Mouse (Mus musculus): Measurements from ENCODE around the gene Tma7. TPM values are rescaled to one million over a fixed set of nuclear protein-coding genes. Genes with fewer than 3 reads are reported as not detected.

Gene Tma7
- polyA plus RNA-seq, 1 experiment from 2014 or later, result 616 TPM

DNA sequence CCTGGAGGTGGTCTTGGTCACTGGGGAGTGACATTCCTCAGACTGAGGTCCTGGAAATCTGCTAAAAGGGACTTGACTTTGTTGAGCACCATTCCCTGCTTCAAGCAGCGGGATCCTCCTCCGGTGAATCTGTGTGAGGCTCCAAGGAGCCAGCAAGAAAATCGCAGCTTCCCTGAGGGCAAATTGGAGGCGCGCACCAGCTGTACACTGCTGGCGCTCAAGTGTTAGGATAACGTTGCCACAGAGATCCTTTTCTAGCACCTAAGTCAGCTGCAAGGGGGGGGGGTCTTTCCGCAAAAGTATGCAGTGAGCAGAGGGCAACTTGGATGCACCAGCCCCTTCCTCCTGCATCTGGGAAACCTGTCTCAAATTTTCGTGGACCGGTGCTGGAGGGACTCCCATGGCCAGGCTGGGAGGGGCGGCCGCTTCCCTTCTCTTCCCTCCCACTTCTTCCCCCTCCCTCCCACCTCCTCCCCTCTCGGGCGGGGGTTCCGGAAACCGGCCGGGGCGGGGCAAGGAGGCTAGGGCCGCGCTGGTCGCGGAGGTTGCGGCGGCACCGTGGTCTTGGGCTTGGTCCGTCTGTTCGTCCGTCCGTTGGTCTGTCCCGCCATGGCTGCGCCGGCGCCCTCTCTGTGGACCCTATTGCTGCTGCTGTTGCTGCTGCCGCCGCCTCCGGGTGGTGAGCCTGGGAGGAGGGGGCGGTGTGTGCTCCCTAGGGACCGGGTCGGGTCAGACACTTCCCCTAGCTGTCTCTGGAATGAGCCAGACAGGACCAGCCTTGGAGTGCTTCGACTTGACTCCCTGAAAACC is 44.1 kb downstream of the Tma7 start, which contains the start of gene Shisa5:
TSS of gene Shisa5 (plus strand) at position 480 of the 810 bp plus-strand sequence.
- Histone ChIP-seq H3K27ac (peak within 1 kb of the TSS; percentile 89), H3K27me3 (no peaks in the 10 kb centered on the region), H3K9ac (peak within 1 kb of the TSS; percentile 79), H3K9me3 (replicated peaks) (no peaks in the 10 kb centered on the region), H3K4me3 (replicated peaks) (peak within 1 kb of the TSS; percentile 81), H3K36me3 (no peaks in the 10 kb centered on the region), H3K4me2 (peak within 1 kb of the TSS; percentile 84), H3K4me1 (peaks cover 34% of the 10 kb centered on the region)
- ATAC-seq (replicated peaks; ENCODE audit: low FRiP score), result peak; percentile 93
- WGBS, result under 1% methylated on average over 40 of the region's 40 CpGs

DNA sequence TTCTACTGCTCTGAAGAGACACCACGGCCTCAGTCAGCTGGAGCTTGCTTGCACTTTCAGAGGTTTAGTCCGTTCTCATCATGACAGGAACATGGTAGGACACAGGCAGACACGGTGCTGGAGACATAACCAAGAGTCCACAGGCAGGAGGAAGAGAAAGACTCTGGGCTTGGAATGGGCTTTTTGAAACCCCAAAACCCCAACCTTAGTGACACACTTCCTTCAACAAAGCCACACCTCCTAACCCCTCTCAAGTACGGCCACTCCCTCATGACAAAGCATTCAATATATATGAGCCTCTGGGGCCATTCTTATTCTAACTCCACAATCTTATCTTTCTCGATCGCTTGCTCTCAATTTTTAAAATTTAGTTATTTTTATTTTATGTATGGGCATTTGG is 50.0 kb downstream of the Tma7 start:
- no peak overlapping the region for H3K9ac ChIP-seq
- no peak for ATAC-seq (replicated peaks; ENCODE audit: low FRiP score)
- H3K27me3 ChIP-seq, result no peaks in the 10 kb centered on the region
- H3K4me1 ChIP-seq, result no peaks in the 10 kb centered on the region
- H3K4me3 ChIP-seq (replicated peaks), result no peak overlapping the region
- H3K9me3 ChIP-seq (replicated peaks), result no peaks in the 10 kb centered on the region
- WGBS, result 75% methylated on average over 6 of the region's 6 CpGs
- H3K4me2 ChIP-seq, result no peak overlapping the region
- H3K36me3 ChIP-seq, result no peaks in the 10 kb centered on the region
- no peak overlapping the region for H3K27ac ChIP-seq

GRCm38 (mm10) chr9:109031686-109032085 is 50.7 kb downstream of the Tma7 start:
- Histone ChIP-seq H3K4me3 (replicated peaks) (no peak overlapping the region), H3K4me1 (no peaks in the 10 kb centered on the region), H3K36me3 (no peaks in the 10 kb centered on the region), H3K9me3 (replicated peaks) (no peaks in the 10 kb centered on the region), H3K9ac (no peak overlapping the region), H3K27me3 (no peaks in the 10 kb centered on the region), H3K27ac (no peak overlapping the region), H3K4me2 (no peak overlapping the region)
- WGBS, result 78% methylated on average over 8 of the region's 8 CpGs
- ATAC-seq (replicated peaks; ENCODE audit: low FRiP score), result no peak

- WGBS, result 92% methylated on average over 7 of the region's 7 CpGs
- H3K27ac ChIP-seq, result no peak overlapping the region
- ATAC-seq (replicated peaks; ENCODE audit: low FRiP score), result no peak
- H3K4me1 ChIP-seq, result no peaks in the 10 kb centered on the region
- H3K4me2 ChIP-seq, result no peak overlapping the region
- H3K27me3 ChIP-seq, result no peaks in the 10 kb centered on the region
- no peaks in the 10 kb centered on the region for H3K36me3 ChIP-seq
- H3K4me3 ChIP-seq (replicated peaks), result no peak overlapping the region
- H3K9ac ChIP-seq, result no peak overlapping the region
- H3K9me3 ChIP-seq (replicated peaks), result no peaks in the 10 kb centered on the region
These were observed 51.4 kb downstream of the Tma7 start for GRCm38 (mm10) chr9:109031001-109031400.

GRCm38 (mm10) chr9:109030312-109030711 is 52.1 kb downstream of the Tma7 start:
- Histone ChIP-seq H3K36me3 (no peaks in the 10 kb centered on the region), H3K4me3 (replicated peaks) (no peak overlapping the region), H3K27me3 (no peaks in the 10 kb centered on the region), H3K27ac (no peak overlapping the region), H3K9me3 (replicated peaks) (no peaks in the 10 kb centered on the region), H3K4me2 (no peak overlapping the region), H3K4me1 (no peaks in the 10 kb centered on the region), H3K9ac (no peak overlapping the region)
- 71% methylated on average over 3 of the region's 3 CpGs for WGBS
- ATAC-seq (replicated peaks; ENCODE audit: low FRiP score), result no peak

DNA sequence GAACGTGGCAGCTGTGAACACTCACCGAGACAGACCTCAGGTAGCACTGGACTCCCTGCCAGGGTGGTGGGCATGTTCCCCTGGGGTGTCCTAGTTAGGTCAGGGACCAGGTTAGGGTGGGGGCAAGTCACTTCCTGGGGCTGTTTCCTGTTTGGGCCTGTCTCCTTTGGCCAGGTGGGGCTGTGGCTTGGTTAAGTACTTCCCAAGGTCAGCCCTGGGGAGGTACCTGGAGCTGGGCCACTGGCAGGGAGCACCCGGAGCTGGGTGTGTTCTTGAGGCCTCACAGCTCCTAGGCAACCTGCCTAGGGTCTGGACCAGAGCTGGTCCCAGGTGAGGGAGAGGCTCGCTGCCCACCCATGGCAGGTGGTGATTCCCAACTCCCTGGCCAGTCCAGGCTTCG is 53.5 kb downstream of the Tma7 start:
- 63% methylated on average over 5 of the region's 5 CpGs for WGBS
- Histone ChIP-seq H3K4me1 (no peaks in the 10 kb centered on the region), H3K27ac (no peak overlapping the region), H3K9me3 (replicated peaks) (no peaks in the 10 kb centered on the region), H3K4me3 (replicated peaks) (no peak overlapping the region), H3K36me3 (0 out of 2 replicates have a peak, but pooled peaks cover 4% of the 10 kb centered on the region), H3K27me3 (no peaks in the 10 kb centered on the region), H3K4me2 (no peak overlapping the region), H3K9ac (no peak overlapping the region)
- no peak for ATAC-seq (replicated peaks; ENCODE audit: low FRiP score)

GRCm38 (mm10) chr9:109028421-109028820 is 54.0 kb downstream of the Tma7 start:
- no peak overlapping the region for H3K9ac ChIP-seq
- H3K27ac ChIP-seq, result no peak overlapping the region
- H3K4me3 ChIP-seq (replicated peaks), result no peak overlapping the region
- H3K9me3 ChIP-seq (replicated peaks), result no peaks in the 10 kb centered on the region
- no peaks in the 10 kb centered on the region for H3K27me3 ChIP-seq
- no peak for ATAC-seq (replicated peaks; ENCODE audit: low FRiP score)
- no peaks in the 10 kb centered on the region for H3K4me1 ChIP-seq
- WGBS, result 74% methylated on average over 3 of the region's 3 CpGs
- H3K36me3 ChIP-seq, result 0 out of 2 replicates have a peak, but pooled peaks cover 4% of the 10 kb centered on the region
- H3K4me2 ChIP-seq, result no peak overlapping the region

DNA sequence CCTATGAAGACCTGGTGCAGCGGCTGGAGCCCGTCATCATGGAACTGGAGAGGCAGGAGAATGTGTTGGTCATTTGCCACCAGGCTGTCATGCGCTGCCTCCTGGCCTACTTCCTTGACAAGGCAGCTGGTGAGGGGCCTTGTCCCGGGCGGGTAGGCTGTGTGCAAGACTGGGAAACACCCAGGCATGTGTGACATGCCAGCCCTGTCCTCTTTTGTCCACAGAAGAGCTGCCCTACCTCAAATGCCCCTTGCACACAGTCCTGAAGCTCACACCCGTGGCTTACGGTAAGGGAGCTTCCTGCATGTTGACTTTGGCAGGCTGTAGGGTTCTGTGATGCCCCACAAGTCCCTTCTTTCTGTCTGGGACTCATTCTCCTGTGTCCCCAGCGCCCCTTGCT is 54.9 kb downstream of the Tma7 start:
- H3K4me2 ChIP-seq, result no peak overlapping the region
- H3K4me3 ChIP-seq (replicated peaks), result no peak overlapping the region
- no peaks in the 10 kb centered on the region for H3K9me3 ChIP-seq (replicated peaks)
- H3K4me1 ChIP-seq, result no peaks in the 10 kb centered on the region
- H3K27ac ChIP-seq, result no peak overlapping the region
- no peak for ATAC-seq (replicated peaks; ENCODE audit: low FRiP score)
- H3K27me3 ChIP-seq, result no peaks in the 10 kb centered on the region
- 0 out of 2 replicates have a peak, but pooled peaks cover 4% of the 10 kb centered on the region for H3K36me3 ChIP-seq
- H3K9ac ChIP-seq, result no peak overlapping the region
- 78% methylated on average over 8 of the region's 8 CpGs for WGBS

Other genes with a start within 250 kb of the Tma7 start
- 11.3 and 15.2 TPM in 2 replicates for gene Slc26a6, start 229.3 kb downstream of the Tma7 start, polyA plus RNA-seq (2015; fragmentation: Nextera tagmentation; extraction: Ambion mirVana)
- not detected in 2 replicates for gene Tmem89, start 168.0 kb downstream of the Tma7 start, polyA plus RNA-seq (2015; fragmentation: Nextera tagmentation; extraction: Ambion mirVana)
- 513 and 523 TPM in 2 replicates for gene Uqcrc1, start 146.0 kb downstream of the Tma7 start, polyA plus RNA-seq (2015; fragmentation: Nextera tagmentation; extraction: Ambion mirVana)
- gene Col7a1, start 129.0 kb downstream of the Tma7 start, polyA plus RNA-seq (2015; fragmentation: Nextera tagmentation; extraction: Ambion mirVana), result 2.1 and 3.5 TPM in 2 replicates
- gene Ucn2, start 96.6 kb downstream of the Tma7 start, polyA plus RNA-seq (2015; fragmentation: Nextera tagmentation; extraction: Ambion mirVana), result 0.14 and 0.18 TPM in 2 replicates
- 8.7 and 10.6 TPM in 2 replicates for gene Pfkfb4, start 90.8 kb downstream of the Tma7 start, polyA plus RNA-seq (2015; fragmentation: Nextera tagmentation; extraction: Ambion mirVana)
- gene Shisa5, start 44.0 kb downstream of the Tma7 start, polyA plus RNA-seq (2015; fragmentation: Nextera tagmentation; extraction: Ambion mirVana), result 81.7 and 95.6 TPM in 2 replicates
- gene Trex1, start 22.9 kb downstream of the Tma7 start, polyA plus RNA-seq (2015; fragmentation: Nextera tagmentation; extraction: Ambion mirVana), result 11.1 and 13.8 TPM in 2 replicates
- gene Atrip, start 8.5 kb downstream of the Tma7 start, polyA plus RNA-seq (2015; fragmentation: Nextera tagmentation; extraction: Ambion mirVana), result 26.3 and 27.0 TPM in 2 replicates
- gene Ccdc51, start 94 bp downstream of the Tma7 start, polyA plus RNA-seq (2015; fragmentation: Nextera tagmentation; extraction: Ambion mirVana), result 12.9 and 13.6 TPM in 2 replicates
- gene Plxnb1, start 12.8 kb upstream of the Tma7 start, polyA plus RNA-seq (2015; fragmentation: Nextera tagmentation; extraction: Ambion mirVana), result 15.2 and 19.4 TPM in 2 replicates
- gene Fbxw21, start 79.5 kb upstream of the Tma7 start, polyA plus RNA-seq (2015; fragmentation: Nextera tagmentation; extraction: Ambion mirVana), result not detected in 2 replicates
- not detected in 2 replicates for gene Fbxw13, start 113.4 kb upstream of the Tma7 start, polyA plus RNA-seq (2015; fragmentation: Nextera tagmentation; extraction: Ambion mirVana)
- gene Fbxw20, start 152.2 kb upstream of the Tma7 start, polyA plus RNA-seq (2015; fragmentation: Nextera tagmentation; extraction: Ambion mirVana), result not detected in 2 replicates
- not detected in 2 replicates for gene Fbxw14, start 205.1 kb upstream of the Tma7 start, polyA plus RNA-seq (2015; fragmentation: Nextera tagmentation; extraction: Ambion mirVana)